Mouse (Mus musculus) liver, embryonic 15.5 days (tissue): Measurements from ENCODE around the gene Arsb. TPM values are rescaled to one million over a fixed set of nuclear protein-coding genes. Genes with fewer than 3 reads are reported as not detected.

ENCODE experiments used
- ATAC-seq: fragments of 200-750 bp; cut with Nextera tagmentation; 2 replicates; pipeline ENCODE4 v1.8.0; 2017; ENCODE audit warnings: moderate number of reproducible peaks, mild to moderate bottlenecking, moderate library complexity; ENCODE audit not compliant: insufficient read depth
- H3K27ac ChIP-seq: fragments of 300-500 bp; sonication (generic); replicated peaks from 2 replicates; pipeline ENCODE4 v1.5.1; 2015; ENCODE audit warnings: mild to moderate bottlenecking, inconsistent platforms
- H3K27me3 ChIP-seq: fragments of 300-500 bp; sonication (generic); 2 replicates; pipeline ENCODE4 v1.6.1; 2015; ENCODE audit warnings: mild to moderate bottlenecking, inconsistent platforms
- H3K36me3 ChIP-seq: fragments of 300-500 bp; sonication (generic); replicated peaks from 2 replicates; pipeline ENCODE4 v1.6.1; 2015; ENCODE audit warnings: moderate library complexity, mild to moderate bottlenecking, inconsistent platforms
- H3K4me1 ChIP-seq: fragments of 300-500 bp; sonication (generic); replicated peaks from 2 replicates; pipeline ENCODE4 v1.6.1; 2015; ENCODE audit warnings: inconsistent platforms
- H3K4me2 ChIP-seq: fragments of 300-500 bp; sonication (generic); 2 replicates; pipeline ENCODE4 v1.6.1; 2015; ENCODE audit warnings: moderate library complexity, mild to moderate bottlenecking, inconsistent platforms
- H3K4me3 ChIP-seq: fragments of 300-500 bp; sonication (generic); replicated peaks from 2 replicates; pipeline ENCODE4 v1.5.1; 2015; ENCODE audit warnings: mild to moderate bottlenecking, inconsistent platforms
- H3K9ac ChIP-seq: fragments of 300-500 bp; sonication (generic); 2 replicates; pipeline ENCODE4 v1.6.1; 2015; ENCODE audit warnings: moderate library complexity, mild to moderate bottlenecking, inconsistent platforms
- H3K9me3 ChIP-seq: fragments of 300-500 bp; sonication (generic); replicated peaks from 2 replicates; pipeline ENCODE4 v1.6.1; 2016; ENCODE audit warnings: inconsistent platforms
- WGBS: fragments of 180-500 bp; shearing (Covaris S2); methylation state at CpG from one replicate; pipeline ENCODE4 v1.1.7; 2015; ENCODE audit warnings: mixed read lengths; ENCODE audit not compliant: insufficient replicate concordance; 5-methylcytosine and 5-hydroxymethylcytosine counted together
- polyA plus RNA-seq: library from polyadenylated mRNA; unstranded; fragments of >200 nt; fragmentation: Nextera tagmentation; extraction: Ambion mirVana; gene quantifications from 2 replicates; pipeline ENCODE4 v1.2.1, GENCODE M21; 2015

Arsb gene
- polyA plus RNA-seq, 1 experiment from 2014 or later: 4.1 TPM

DNA sequence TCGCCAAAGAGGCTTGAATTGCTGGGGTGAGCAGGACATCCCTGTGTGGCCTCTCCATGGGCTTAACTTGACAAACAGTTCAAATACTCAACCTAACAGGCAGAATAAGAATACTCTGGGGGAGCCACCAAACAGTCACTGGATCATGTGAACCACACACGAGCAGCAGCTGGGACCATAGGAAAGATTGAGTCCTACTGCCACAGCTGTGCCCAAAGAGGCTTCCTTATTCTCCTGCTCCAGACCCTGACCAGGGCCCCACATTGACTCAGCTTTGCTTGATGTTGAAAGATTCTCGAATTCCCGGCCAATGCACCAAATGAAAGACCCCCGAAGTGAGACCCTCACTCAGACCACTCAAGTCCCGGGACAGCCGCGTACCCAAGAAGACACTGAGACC is 9.6 kb upstream of the Arsb start:
- Histone ChIP-seq H3K36me3 (no peaks in the 10 kb centered on the region), H3K27ac (no peak overlapping the region), H3K4me2 (no peak overlapping the region), H3K9ac (no peak overlapping the region), H3K4me1 (no peaks in the 10 kb centered on the region), H3K4me3 (no peak overlapping the region), H3K27me3 (no peaks in the 10 kb centered on the region), H3K9me3 (no peaks in the 10 kb centered on the region)
- ATAC-seq: no peak
- 74% methylated on average over 8 of the region's 8 CpGs for WGBS

DNA sequence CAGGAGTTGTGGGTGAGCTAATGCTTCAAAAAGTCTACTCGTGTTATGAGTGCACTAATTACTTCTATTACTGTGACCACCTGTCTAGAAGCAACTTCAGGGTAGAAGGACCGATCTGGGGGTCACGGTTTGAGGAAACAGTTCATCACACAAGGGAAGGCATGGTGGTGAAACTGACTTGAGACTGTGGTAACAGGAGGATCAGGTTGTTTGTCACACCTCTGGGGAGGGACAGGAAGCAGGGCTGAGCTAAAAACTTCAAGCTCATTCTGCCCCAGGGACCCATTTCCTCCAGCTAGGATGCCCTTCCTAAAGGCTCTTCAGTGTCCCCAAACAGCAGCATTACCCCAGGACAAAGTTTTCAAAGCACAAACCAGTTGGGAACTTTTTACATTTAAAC is 8.6 kb upstream of the Arsb start:
- Histone ChIP-seq H3K9ac (no peak overlapping the region), H3K4me3 (no peak overlapping the region), H3K4me1 (no peaks in the 10 kb centered on the region), H3K9me3 (no peaks in the 10 kb centered on the region), H3K4me2 (no peak overlapping the region), H3K36me3 (no peaks in the 10 kb centered on the region), H3K27me3 (no peaks in the 10 kb centered on the region), H3K27ac (no peak overlapping the region)
- 42% methylated on average over 3 of the region's 3 CpGs for WGBS
- ATAC-seq: no peak

DNA sequence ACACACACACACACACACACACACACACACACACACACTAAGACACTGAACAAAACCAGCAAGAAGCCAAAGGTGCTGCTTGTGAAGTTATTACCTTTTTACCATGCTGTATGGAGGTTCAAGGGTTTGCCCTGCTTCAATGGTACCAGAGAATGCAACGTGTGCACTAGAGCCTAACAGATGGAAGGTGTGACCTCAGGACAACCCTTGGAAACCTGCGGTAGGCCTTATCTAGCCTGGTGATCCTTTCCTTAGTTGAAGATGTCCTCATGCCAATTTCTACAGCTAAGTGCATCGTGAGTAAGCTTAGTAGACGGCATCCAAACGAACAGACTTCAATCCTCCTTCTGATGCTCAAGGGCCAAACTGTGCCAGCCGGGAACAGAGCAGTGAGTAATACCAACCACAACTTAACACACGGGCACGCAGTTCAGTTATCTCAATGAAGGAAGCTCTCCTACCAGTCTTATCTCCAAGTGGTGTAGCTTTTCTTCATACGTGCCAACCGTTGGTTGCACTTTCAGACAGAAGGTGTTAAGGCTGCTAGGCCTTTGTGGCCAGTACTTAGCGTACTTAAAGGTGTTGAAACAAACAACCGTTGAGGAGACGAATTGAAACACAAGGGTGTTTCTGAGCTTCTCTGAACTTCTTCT is 7.0 kb upstream of the Arsb start:
- H3K4me3 ChIP-seq: no peak overlapping the region
- no peak overlapping the region for H3K27ac ChIP-seq
- WGBS: 53% methylated on average over 13 of the region's 13 CpGs
- 0 out of 2 replicates have a peak, but pooled peaks cover 2% of the 10 kb centered on the region for H3K27me3 ChIP-seq
- no peaks in the 10 kb centered on the region for H3K9me3 ChIP-seq
- H3K9ac ChIP-seq: no peak overlapping the region
- ATAC-seq: no peak
- H3K36me3 ChIP-seq: no peaks in the 10 kb centered on the region
- no peaks in the 10 kb centered on the region for H3K4me1 ChIP-seq
- no peak overlapping the region for H3K4me2 ChIP-seq

DNA sequence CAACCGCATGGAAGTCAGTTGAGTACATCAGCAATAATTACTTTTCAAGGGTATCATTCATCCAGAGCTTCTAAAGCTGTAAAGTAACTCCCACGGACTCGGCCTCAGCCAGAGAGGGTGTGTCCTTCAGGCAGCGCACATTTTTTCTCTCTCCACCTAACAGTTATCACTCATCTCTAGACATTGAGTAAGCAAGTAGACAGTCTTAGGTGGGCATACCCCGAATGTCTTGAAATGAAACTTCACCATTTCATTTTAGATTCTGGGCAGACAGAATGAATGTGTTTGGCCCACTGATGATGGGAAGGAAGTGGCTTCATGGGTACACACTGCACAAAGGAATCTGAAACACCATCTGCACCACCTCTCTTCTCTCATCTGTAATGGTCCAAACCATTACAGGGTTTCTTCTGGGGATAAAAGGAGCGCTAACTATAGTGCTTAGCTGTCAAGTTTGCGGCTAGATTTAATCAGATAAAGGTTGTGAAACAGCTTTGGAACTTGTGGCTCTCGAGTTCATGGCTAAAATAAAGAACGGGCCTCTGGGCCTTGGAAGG is 321 bp upstream of the Arsb start:
- 0 out of 2 replicates have a peak, but pooled peaks have one; percentile 18 for ATAC-seq
- Histone ChIP-seq H3K36me3 (no peaks in the 10 kb centered on the region), H3K9me3 (no peaks in the 10 kb centered on the region), H3K9ac (peak overlapping the region; percentile 53), H3K4me3 (peak overlapping the region; percentile 64), H3K27ac (0 out of 2 replicates have a peak overlapping the region, but pooled peaks have one; percentile 69), H3K27me3 (peaks cover 27% of the 10 kb centered on the region), H3K4me2 (peak overlapping the region; percentile 92), H3K4me1 (peaks cover 11% of the 10 kb centered on the region; the same call in 1 of the 2 replicates)
- 16% methylated on average over 9 of the region's 9 CpGs for WGBS

DNA sequence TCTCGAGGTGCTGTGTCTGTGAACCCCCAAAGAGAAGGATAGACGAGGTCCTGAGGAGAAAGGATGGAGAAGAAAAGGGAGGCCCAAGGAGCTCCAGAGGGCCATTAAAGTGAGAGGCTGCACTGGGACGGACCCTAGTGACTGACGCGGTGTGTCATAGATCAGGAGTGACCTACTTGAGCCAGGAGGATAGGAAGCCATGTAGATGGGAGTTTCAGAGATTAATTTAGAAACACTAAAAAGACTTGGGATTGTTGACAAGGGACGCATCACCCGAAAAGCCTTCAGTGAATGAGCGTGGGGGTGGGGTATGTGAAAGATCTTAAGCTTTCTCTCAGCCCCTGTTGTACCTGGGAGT is 828 bp downstream of the Arsb start:
- Histone ChIP-seq H3K27ac (peak overlapping the region; percentile 69; the same call in 1 of the 2 replicates), H3K4me2 (peak overlapping the region; percentile 92), H3K4me1 (peaks cover 11% of the 10 kb centered on the region; the same call in 1 of the 2 replicates), H3K9ac (peak overlapping the region; percentile 53), H3K36me3 (no peaks in the 10 kb centered on the region), H3K4me3 (peak overlapping the region; percentile 64), H3K9me3 (no peaks in the 10 kb centered on the region), H3K27me3 (peaks cover 27% of the 10 kb centered on the region)
- 19% methylated on average over 8 of the region's 8 CpGs for WGBS
- ATAC-seq: peak; percentile 30; the same call in 1 of the 2 replicates

DNA sequence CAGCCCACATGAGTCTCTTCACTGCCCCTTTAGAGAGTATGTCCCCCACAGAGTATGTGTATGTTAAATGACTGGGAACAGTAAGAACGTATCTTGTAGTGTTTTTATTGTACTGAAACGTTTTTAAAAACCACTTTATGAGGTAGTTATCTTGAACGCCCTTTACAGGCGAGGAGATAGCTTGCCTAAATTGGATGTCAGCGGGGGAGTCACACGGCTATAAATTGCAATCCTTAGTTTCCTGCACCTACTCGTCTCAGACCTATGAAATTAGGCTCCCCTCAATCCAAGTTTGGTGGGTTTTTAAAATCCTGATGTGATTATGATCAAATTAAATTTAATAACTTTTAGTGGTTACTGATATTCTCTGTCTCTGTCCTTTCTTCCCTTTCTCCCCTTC is 1.4 kb downstream of the Arsb start:
- H3K9ac ChIP-seq: no peak overlapping the region
- H3K36me3 ChIP-seq: no peaks in the 10 kb centered on the region
- H3K27me3 ChIP-seq: peaks cover 27% of the 10 kb centered on the region
- 47% methylated on average over 7 of the region's 7 CpGs for WGBS
- no peak overlapping the region for H3K27ac ChIP-seq
- peak overlapping the region; percentile 92 for H3K4me2 ChIP-seq
- no peak for ATAC-seq
- no peaks in the 10 kb centered on the region for H3K9me3 ChIP-seq
- H3K4me1 ChIP-seq: peaks cover 11% of the 10 kb centered on the region; the same call in 1 of the 2 replicates
- peak overlapping the region; percentile 64 for H3K4me3 ChIP-seq

DNA sequence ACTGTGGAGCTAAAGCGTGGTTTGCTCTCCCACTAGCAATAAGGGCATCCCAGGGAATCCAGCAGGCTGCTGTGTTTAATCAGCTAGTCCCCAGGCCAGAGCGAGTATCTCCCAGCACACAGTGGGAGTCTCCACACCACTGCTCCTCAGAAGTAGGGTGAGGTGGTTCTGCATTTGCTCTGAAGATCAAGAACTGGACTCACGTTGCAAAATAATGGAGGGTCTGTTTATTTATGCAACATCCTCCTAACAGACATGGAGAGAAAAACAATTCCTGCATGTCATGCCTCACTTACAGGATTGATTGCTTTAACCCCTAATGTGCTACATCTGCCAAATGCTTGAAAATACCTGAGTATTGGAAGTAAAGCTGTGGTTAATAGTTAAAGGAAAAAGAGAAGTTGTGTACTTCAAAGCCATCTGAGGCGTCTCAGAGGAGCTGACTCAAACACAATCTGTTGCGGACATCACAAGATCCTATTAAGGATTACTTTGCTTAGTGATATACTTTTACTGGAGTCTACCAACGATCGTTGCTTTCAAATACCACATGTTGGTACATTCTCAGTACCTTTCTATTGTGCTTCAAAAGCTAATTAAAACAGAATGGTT is 2.4 kb downstream of the Arsb start:
- no peak overlapping the region for H3K4me2 ChIP-seq
- no peak overlapping the region for H3K9ac ChIP-seq
- no peak for ATAC-seq
- no peaks in the 10 kb centered on the region for H3K36me3 ChIP-seq
- H3K9me3 ChIP-seq: no peaks in the 10 kb centered on the region
- H3K4me3 ChIP-seq: no peak overlapping the region
- WGBS: 52% methylated on average over 7 of the region's 7 CpGs
- H3K27me3 ChIP-seq: peaks cover 27% of the 10 kb centered on the region
- peaks cover 11% of the 10 kb centered on the region; the same call in 1 of the 2 replicates for H3K4me1 ChIP-seq
- no peak overlapping the region for H3K27ac ChIP-seq

DNA sequence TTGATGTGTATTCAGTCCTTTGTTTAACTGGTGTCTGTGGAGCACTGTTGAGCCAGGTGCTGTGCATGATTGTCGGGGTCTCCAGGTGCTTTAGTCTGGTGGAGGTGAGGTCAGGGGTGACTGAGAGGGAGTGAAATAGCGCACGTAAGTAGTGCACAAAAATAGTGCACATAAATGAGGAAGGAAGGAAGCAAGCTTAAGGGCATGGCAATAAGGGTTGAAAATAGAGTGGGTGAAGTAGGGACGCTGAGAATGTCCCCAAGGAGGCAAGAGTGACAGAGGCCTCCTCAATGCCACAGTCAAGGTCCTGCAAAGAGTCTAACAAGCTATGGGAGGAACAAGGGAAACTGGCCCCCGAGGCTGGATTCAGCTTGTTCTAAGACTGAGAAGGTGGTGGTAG is 11.4 kb downstream of the Arsb start:
- no peak overlapping the region for H3K27ac ChIP-seq
- no peak overlapping the region for H3K4me2 ChIP-seq
- H3K36me3 ChIP-seq: no peaks in the 10 kb centered on the region
- H3K9me3 ChIP-seq: no peaks in the 10 kb centered on the region
- no peak overlapping the region for H3K9ac ChIP-seq
- H3K4me3 ChIP-seq: no peak overlapping the region
- ATAC-seq: no peak
- 34% methylated on average over 5 of the region's 5 CpGs for WGBS
- no peaks in the 10 kb centered on the region for H3K27me3 ChIP-seq
- H3K4me1 ChIP-seq: no peaks in the 10 kb centered on the region

DNA sequence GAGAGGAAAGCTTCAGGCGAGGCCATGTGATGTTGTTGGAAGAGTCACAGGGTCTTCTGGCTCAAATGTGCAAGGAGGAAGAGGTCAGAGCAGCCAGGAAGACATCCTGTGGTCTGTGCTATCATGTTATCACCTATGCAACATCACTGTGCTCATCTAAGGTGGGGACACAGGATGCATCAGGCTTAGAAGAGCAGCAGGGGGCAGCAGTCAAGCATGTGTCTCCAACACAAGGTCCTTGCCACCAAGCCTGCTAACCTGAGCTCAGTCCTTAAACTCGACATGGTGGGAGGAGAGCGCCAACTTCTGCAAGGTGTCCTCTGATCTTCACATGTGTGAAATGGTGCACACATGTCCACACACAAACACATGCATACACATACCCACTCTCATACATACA is 13.9 kb downstream of the Arsb start:
- WGBS: 44% methylated on average over 3 of the region's 3 CpGs
- Histone ChIP-seq H3K27me3 (no peaks in the 10 kb centered on the region), H3K27ac (no peak overlapping the region), H3K9ac (no peak overlapping the region), H3K4me1 (no peaks in the 10 kb centered on the region), H3K9me3 (no peaks in the 10 kb centered on the region), H3K4me3 (no peak overlapping the region), H3K4me2 (no peak overlapping the region), H3K36me3 (no peaks in the 10 kb centered on the region)
- ATAC-seq: no peak

DNA sequence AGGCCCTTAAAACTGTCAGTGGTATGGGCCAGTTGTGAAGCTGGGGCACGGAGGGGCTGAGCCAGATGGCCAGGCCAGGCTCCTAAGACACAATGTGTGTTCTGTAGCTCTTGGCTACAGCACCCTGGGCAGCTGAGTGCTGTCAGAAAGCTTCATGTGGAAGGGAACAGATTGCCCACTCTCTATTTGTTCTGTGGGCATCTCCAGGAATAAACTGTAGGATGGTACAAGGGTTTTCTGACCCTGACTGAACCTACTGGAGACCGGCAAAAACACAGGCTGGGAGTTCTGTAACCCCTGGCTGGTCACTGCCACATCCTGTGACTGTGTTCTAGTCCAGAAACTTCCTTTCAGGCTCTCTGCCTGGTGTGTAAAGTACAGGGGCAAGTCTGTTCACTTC is 14.6 kb downstream of the Arsb start:
- no peak for ATAC-seq
- Histone ChIP-seq H3K36me3 (no peaks in the 10 kb centered on the region), H3K4me2 (no peak overlapping the region), H3K4me1 (no peaks in the 10 kb centered on the region), H3K27ac (no peak overlapping the region), H3K27me3 (no peaks in the 10 kb centered on the region), H3K9ac (no peak overlapping the region), H3K4me3 (no peak overlapping the region), H3K9me3 (no peaks in the 10 kb centered on the region)
- 57% methylated on average over 2 of the region's 2 CpGs for WGBS

DNA sequence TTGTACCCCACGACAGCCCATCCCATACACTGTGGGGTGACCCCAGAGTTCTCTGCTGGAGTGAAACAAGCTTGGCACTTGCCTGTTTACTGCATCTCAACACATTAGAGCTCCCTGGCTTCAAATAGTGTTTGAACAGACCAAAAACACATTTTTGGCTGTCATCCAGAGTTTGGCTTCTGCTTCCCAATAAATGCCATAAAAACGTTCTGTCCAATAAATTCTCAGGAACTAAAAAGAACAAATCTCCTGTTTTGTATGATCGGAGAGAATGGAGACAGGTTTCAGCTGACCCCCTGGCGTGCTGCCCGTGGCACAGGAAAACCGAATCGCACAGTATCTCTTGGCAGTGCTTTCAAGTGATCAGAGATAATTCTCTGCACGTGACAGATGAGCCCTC is 16.2 kb downstream of the Arsb start:
- Histone ChIP-seq H3K27ac (no peak overlapping the region), H3K4me2 (no peak overlapping the region), H3K4me3 (no peak overlapping the region), H3K36me3 (no peaks in the 10 kb centered on the region), H3K4me1 (no peaks in the 10 kb centered on the region), H3K9me3 (no peaks in the 10 kb centered on the region), H3K9ac (no peak overlapping the region), H3K27me3 (no peaks in the 10 kb centered on the region)
- ATAC-seq: no peak
- WGBS: 53% methylated on average over 8 of the region's 8 CpGs
